Mouse (Mus musculus) lung, embryonic 16.5 days (tissue): ENCODE results near the gene P4hb. TPM values are rescaled to one million over a fixed set of nuclear protein-coding genes. Genes with fewer than 3 reads are reported as not detected.

Experiments used
- ATAC-seq: fragments of 200-750 bp; cut with Nextera tagmentation; 2 replicates; pipeline ENCODE4 v1.8.0; 2017; ENCODE audit warnings: low read depth, mild to moderate bottlenecking, moderate library complexity
- H3K27ac ChIP-seq: fragments of 300-500 bp; sonication (generic); 2 replicates; pipeline ENCODE4 v1.5.1; 2014; ENCODE audit warnings: mild to moderate bottlenecking, control low read depth, low read length
- H3K27me3 ChIP-seq: fragments of 300-500 bp; sonication (generic); 2 replicates; pipeline ENCODE4 v1.6.1; 2014; ENCODE audit warnings: low read depth, low read length, mixed read lengths; ENCODE audit not compliant: control insufficient read depth, insufficient read depth
- H3K36me3 ChIP-seq: fragments of 300-500 bp; sonication (generic); 2 replicates; pipeline ENCODE4 v1.6.1; 2014; ENCODE audit warnings: low read length; ENCODE audit not compliant: control insufficient read depth, insufficient read depth
- H3K4me1 ChIP-seq: fragments of 300-500 bp; sonication (generic); replicated peaks from 2 replicates; pipeline ENCODE4 v1.6.1; 2014; ENCODE audit warnings: low read length, mixed read lengths; ENCODE audit not compliant: control insufficient read depth, insufficient read depth
- H3K4me2 ChIP-seq: fragments of 300-500 bp; sonication (generic); 2 replicates; pipeline ENCODE4 v1.6.1; 2014; ENCODE audit warnings: low read depth, low read length, control low read depth
- H3K4me3 ChIP-seq: fragments of 300-500 bp; sonication (generic); 2 replicates; pipeline ENCODE4 v1.5.1; 2014; ENCODE audit warnings: mild to moderate bottlenecking, low read length, control low read depth
- H3K9ac ChIP-seq: fragments of 300-500 bp; sonication (generic); 2 replicates; pipeline ENCODE4 v1.6.1; 2014; ENCODE audit warnings: low read length, control low read depth
- H3K9me3 ChIP-seq: fragments of 300-500 bp; sonication (generic); 2 replicates; pipeline ENCODE4 v1.6.1; 2016; ENCODE audit warnings: low read length; ENCODE audit not compliant: control insufficient read depth
- WGBS: fragments of 180-500 bp; shearing (Covaris S2); extraction: QIAGEN DNeasy Blood & Tissue Kit; methylation state at CpG from one replicate; pipeline ENCODE4 v1.1.7; 2014; 5-methylcytosine and 5-hydroxymethylcytosine counted together
- polyA plus RNA-seq: library from polyadenylated mRNA; unstranded; fragments of >200 nt; fragmentation: Nextera tagmentation; extraction: Ambion mirVana; gene quantifications from 2 replicates; pipeline ENCODE4 v1.2.1, GENCODE M21; 2015

P4hb gene
- polyA plus RNA-seq, 1 experiment from 2014 or later, result 841 TPM

DNA sequence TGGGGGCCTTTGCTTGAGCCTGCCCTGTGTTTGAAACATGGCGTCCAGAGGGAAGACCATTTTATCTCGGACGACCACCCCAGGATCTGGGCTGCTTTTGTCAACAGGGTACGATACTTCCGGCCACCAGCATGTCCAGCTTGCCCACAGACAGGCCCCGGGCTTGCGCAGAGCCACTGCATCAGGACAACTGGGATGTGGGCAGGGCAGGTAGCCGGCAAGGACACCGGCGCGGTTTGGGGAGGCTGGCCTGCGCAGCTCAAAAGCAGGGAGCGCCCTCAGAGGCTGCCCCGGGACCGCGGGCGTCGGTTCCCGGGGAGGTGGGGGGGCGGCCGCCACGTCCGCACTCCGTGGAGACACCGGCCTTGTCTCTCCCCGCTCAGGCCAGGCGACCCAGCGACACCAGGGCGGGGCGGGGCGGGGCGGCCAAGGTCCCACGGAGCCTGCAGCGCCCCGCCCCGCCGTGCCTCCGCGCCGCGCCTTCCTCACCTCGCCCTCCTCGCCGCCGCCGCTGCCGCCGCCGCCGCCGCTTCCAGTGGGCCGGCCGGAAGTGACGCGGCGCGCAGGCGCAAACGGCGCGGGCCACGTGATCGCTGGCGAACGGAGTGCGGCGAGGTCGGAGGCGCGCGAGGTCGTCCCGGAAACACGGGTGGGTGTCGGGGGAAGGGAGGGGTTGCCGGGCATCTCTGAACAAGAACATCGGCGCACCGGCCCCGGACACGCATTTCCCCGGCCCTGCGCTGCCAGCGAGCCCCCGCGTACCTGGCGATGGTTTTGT lies 23.7 kb downstream of the P4hb start, which contains the start of gene Mcrip1:
TSS of gene Mcrip1 (minus strand) at position 560 of the 778 bp plus-strand sequence.
- peak within 1 kb of the TSS; percentile 97 for H3K9ac ChIP-seq
- H3K9me3 ChIP-seq, result no peaks in the 10 kb centered on the region
- peak; percentile 92 for ATAC-seq
- H3K4me3 ChIP-seq, result peak within 1 kb of the TSS; percentile 93
- H3K27me3 ChIP-seq, result no peaks in the 10 kb centered on the region
- WGBS, result under 1% methylated on average over 63 of the region's 87 CpGs
- H3K36me3 ChIP-seq, result peaks cover 5% of the 10 kb centered on the region
- H3K27ac ChIP-seq, result peak within 1 kb of the TSS; percentile 96
- H3K4me2 ChIP-seq, result peak within 1 kb of the TSS; percentile 95
- H3K4me1 ChIP-seq, result peaks cover 24% of the 10 kb centered on the region

DNA sequence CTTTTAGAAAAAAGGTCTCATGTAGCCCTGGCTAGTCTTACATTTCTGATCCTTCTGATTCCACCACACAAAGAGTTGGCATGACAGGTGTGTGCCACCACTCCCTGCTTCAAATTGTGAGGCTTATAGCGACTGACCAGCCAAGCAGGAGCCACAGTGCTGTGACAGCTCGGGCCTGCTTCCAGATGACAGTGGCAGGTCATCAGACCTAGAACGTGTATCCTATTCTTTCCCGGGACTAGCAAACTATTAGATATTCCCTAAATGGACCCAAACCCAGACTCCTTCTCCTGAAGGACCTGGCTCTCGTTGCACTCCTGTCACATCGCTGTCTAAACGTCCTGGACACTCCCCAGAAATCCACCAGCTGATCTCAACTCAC lies 24.3 kb downstream of the P4hb start:
- 11% methylated on average over 7 of the region's 7 CpGs for WGBS
- Histone ChIP-seq H3K27ac (peak overlapping the region; percentile 96), H3K4me2 (peak overlapping the region; percentile 95), H3K9ac (peak overlapping the region; percentile 97), H3K27me3 (no peaks in the 10 kb centered on the region), H3K9me3 (no peaks in the 10 kb centered on the region), H3K4me1 (peaks cover 24% of the 10 kb centered on the region), H3K4me3 (peak overlapping the region; percentile 93), H3K36me3 (peaks cover 9% of the 10 kb centered on the region)
- no peak for ATAC-seq

DNA sequence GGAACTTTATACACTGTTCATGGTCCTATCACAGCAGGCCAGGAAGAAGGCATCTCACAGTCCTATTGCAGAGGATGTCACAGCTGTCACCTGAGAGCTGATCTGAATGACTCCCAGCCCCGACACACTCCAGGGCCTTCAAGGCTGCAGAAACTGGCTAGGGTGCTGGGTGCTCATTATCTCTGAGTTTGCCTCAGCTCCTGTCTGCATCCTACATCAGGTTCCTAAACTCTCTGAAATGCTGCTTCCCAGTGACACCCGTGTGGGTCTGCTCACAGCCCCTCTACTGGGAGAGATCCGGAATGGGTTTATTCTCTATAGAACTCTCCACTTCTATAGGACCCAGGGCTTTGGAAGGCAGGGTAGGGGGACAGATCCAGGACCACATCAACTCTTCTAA lies 24.8 kb downstream of the P4hb start:
- Histone ChIP-seq H3K9ac (peak overlapping the region; percentile 97), H3K27ac (no peak overlapping the region), H3K4me1 (peaks cover 24% of the 10 kb centered on the region), H3K4me3 (peak overlapping the region; percentile 93), H3K4me2 (peak overlapping the region; percentile 95), H3K27me3 (no peaks in the 10 kb centered on the region), H3K36me3 (peaks cover 13% of the 10 kb centered on the region), H3K9me3 (no peaks in the 10 kb centered on the region)
- 88% methylated on average over 3 of the region's 3 CpGs for WGBS
- no peak for ATAC-seq

DNA sequence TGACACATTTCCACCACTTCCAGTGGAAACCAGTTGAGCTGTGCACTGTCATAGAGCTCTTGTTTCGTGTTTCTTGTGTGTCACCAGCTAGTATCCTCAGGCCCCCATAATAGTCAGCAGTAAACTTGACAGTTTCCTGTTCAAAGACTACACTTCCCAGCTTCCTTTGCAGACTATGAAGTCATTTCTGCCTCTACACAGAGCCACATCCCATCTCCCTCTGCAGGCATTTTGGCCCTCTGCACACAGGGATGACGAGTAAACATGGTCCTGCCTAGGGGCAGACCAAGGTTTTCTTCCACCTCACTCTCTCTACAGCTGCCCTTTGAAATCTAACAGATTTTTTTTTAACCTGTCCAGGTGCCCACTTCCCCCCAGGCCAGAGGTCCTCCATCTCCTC lies 25.6 kb downstream of the P4hb start:
- Histone ChIP-seq H3K36me3 (peaks cover 20% of the 10 kb centered on the region), H3K4me3 (no peak overlapping the region), H3K4me2 (no peak overlapping the region), H3K9ac (no peak overlapping the region), H3K27me3 (no peaks in the 10 kb centered on the region), H3K27ac (no peak overlapping the region), H3K9me3 (no peaks in the 10 kb centered on the region), H3K4me1 (peaks cover 24% of the 10 kb centered on the region)
- 49% methylated on average over 2 of the region's 2 CpGs for WGBS
- no peak for ATAC-seq

DNA sequence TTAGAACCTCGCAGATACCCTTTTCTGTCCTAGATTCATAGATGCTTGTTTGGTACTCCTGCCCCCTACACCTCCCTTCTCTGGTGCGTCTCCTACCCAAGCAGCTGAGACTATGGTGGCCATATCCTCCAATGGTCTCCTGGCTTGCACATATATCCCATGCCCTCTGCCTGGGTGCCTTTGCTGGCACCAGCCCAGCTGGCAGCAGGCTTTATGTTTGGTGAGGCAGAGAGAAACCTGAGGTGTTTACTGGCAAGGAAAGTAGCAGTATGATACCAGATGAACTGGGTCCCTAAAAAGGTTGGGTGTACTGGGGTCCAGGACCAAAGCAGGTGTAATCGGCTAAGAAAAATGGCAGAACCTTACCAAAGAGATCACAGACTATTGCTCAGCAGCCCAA lies 27.1 kb downstream of the P4hb start:
- H3K36me3 ChIP-seq, result peaks cover 22% of the 10 kb centered on the region
- H3K4me1 ChIP-seq, result peaks cover 24% of the 10 kb centered on the region
- WGBS, result 94% methylated on average over 3 of the region's 3 CpGs
- H3K9ac ChIP-seq, result no peak overlapping the region
- no peaks in the 10 kb centered on the region for H3K9me3 ChIP-seq
- no peak overlapping the region for H3K4me2 ChIP-seq
- H3K4me3 ChIP-seq, result no peak overlapping the region
- H3K27me3 ChIP-seq, result no peaks in the 10 kb centered on the region
- H3K27ac ChIP-seq, result no peak overlapping the region
- no peak for ATAC-seq

DNA sequence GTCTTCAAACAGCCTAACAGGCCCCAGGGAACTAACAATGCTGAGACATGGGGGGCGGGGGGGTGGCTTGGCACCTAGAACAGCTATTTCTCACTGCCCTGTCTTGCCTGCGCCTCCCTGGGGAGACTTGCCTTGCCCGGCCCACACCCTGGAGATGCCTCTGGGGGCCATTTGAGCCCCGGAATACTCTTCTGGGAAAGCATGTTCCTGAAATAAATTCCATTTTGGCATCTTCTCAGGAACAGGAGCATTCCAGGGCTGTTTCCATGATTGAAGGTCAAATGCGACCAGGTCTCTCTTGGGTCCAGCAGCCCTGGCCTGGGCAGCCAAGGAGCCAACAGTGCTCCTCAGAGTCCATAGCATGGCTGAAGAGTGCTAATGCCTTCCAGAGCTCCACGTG lies 30.7 kb downstream of the P4hb start:
- no peak overlapping the region for H3K27ac ChIP-seq
- 82% methylated on average over 6 of the region's 6 CpGs for WGBS

DNA sequence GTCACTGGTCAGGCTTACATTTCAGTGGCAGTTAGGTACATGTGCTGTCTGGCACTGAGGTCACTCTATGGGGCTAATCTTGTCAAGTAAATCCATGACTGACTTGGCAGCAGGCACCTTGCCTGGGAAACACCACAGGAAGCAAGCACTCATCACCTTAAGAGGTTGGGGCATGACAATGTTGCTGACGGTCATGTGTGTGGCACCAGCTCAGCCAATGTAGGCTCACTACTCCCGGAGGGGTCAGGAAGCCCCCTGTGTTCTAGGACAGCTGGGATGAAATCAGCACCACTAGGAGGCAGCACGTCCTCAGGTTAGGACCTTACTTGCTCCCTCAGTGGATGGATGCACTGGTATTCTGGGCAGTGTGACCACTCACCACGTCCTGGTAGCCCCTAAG lies 31.1 kb downstream of the P4hb start:
- no peaks in the 10 kb centered on the region for H3K27me3 ChIP-seq
- no peak overlapping the region for H3K9ac ChIP-seq
- peaks cover 28% of the 10 kb centered on the region for H3K4me1 ChIP-seq
- no peaks in the 10 kb centered on the region for H3K9me3 ChIP-seq
- ATAC-seq, result no peak
- peaks cover 22% of the 10 kb centered on the region for H3K36me3 ChIP-seq
- 38% methylated on average over 4 of the region's 4 CpGs for WGBS
- H3K4me3 ChIP-seq, result no peak overlapping the region
- no peak overlapping the region for H3K27ac ChIP-seq
- no peak overlapping the region for H3K4me2 ChIP-seq

More for the DNA sequence above, 30.7 kb downstream of the P4hb start:
- no peak overlapping the region for H3K9ac ChIP-seq
- H3K27me3 ChIP-seq, result no peaks in the 10 kb centered on the region
- no peak overlapping the region for H3K4me3 ChIP-seq
- ATAC-seq, result no peak
- H3K4me2 ChIP-seq, result no peak overlapping the region
- peaks cover 30% of the 10 kb centered on the region for H3K4me1 ChIP-seq
- peaks cover 22% of the 10 kb centered on the region for H3K36me3 ChIP-seq
- H3K9me3 ChIP-seq, result no peaks in the 10 kb centered on the region

DNA sequence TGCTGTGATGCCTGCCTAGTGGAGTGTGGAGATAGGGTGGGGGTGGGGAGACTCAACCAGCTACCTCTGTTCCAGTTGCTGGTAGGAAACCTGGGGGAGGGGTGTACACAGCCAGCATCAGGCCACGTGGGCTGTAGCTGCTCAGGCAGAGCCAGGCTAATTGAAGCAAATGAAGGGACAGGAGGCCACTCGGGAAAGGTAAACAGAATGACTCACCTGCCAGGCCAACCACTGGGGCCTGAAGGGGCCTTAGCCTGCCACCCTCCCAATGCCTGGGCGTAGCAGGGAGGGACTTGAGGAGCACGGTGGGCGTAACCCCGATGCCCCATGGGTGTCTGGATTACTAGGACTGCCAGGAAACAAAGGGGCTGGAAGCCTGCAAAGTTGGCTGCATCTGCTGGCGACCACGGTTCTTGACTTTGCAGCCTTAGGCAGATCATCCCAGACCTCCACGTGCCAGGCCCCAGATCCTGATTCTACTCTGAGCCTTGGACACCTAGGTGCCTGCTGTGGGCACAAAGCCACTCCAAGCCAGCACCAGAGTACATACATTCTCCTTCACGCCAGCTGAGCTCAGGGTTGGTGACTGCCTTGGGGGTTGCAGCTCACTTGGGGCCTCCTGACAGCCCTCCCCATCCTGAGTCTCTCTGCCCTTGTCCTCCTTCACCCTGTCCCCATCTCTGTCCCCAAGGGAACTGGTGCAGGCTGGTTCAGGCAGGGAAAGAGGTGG lies 33.6 kb downstream of the P4hb start:
- Histone ChIP-seq H3K36me3 (peaks cover 17% of the 10 kb centered on the region), H3K27ac (peak overlapping the region; percentile 82), H3K4me3 (no peak overlapping the region), H3K9me3 (no peaks in the 10 kb centered on the region), H3K27me3 (no peaks in the 10 kb centered on the region), H3K4me2 (peak overlapping the region; percentile 17; the same call in 1 of the 2 replicates), H3K9ac (peak overlapping the region; percentile 48; the same call in 1 of the 2 replicates), H3K4me1 (peaks cover 25% of the 10 kb centered on the region)
- 18% methylated on average over 10 of the region's 10 CpGs for WGBS
- peak; percentile 82 for ATAC-seq

DNA sequence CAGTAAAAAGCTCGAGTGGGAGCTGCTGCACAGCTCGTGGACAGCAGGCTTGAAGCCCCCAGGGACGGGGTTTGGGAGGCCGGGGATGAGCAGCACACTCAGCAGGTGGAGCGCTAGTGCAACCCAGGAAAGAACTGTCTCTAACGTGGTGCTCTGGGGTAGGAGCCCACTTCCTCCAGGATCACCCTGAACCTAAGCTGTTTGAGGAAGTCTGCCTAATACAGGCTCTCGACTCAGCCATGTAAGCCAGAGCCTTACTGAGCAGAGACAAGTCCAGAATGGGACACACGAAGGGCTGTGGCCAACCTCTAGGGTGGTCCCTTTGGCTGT lies 34.1 kb downstream of the P4hb start:
- 30% methylated on average over 8 of the region's 8 CpGs for WGBS
- peak overlapping the region; percentile 32 for H3K9ac ChIP-seq
- no peak overlapping the region for H3K4me3 ChIP-seq
- no peak for ATAC-seq
- no peaks in the 10 kb centered on the region for H3K9me3 ChIP-seq
- peak overlapping the region; percentile 76 for H3K27ac ChIP-seq
- peaks cover 25% of the 10 kb centered on the region for H3K4me1 ChIP-seq
- H3K27me3 ChIP-seq, result 0 out of 2 replicates have a peak, but pooled peaks cover 2% of the 10 kb centered on the region
- no peak overlapping the region for H3K4me2 ChIP-seq
- H3K36me3 ChIP-seq, result peaks cover 15% of the 10 kb centered on the region
